Mouse (Mus musculus) liver, postnatal 0 days (tissue): ENCODE measurements around the gene Ctrl.

Source experiments
- CTCF ChIP-seq: sonication (generic); IDR thresholded peaks from 2 replicates; pipeline ENCODE4 v1.5.1; 2016; ENCODE audit warnings: antibody characterized with exemption, low read depth
- EP300 ChIP-seq: IDR thresholded peaks from 2 replicates; pipeline ENCODE4 v1.6.1; 2016; ENCODE audit warnings: antibody characterized with exemption, low read depth, mild to moderate bottlenecking

GRCm38 (mm10) chr8:105964506-105965265 is 31.0 kb upstream of the Ctrl start:
- no peak for TF ChIP-seq CTCF
- TF ChIP-seq EP300, result no peak
